Mouse (Mus musculus) neural tube, embryonic 12.5 days (tissue): Measurements from ENCODE around the gene Tmem45b. TPM values are rescaled to one million over a fixed set of nuclear protein-coding genes. Genes with fewer than 3 reads are reported as not detected.
"Not testable (repeated sequence)": the region's sequence is repeated elsewhere in the genome, so short reads cannot be mapped to it uniquely, and the experiment has no call there.

Source experiments
- ATAC-seq: fragments of 200-750 bp; cut with Nextera tagmentation; 2 replicates; pipeline ENCODE4 v1.8.0; 2017; ENCODE audit warnings: low read depth, mild to moderate bottlenecking, moderate TSS enrichment, moderate library complexity; ENCODE audit not compliant: low FRiP score
- H3K27ac ChIP-seq: fragments of 300-500 bp; sonication (generic); 2 replicates; pipeline ENCODE4 v1.5.1; 2016
- H3K27me3 ChIP-seq: fragments of 300-500 bp; sonication (generic); replicated peaks from 2 replicates; pipeline ENCODE4 v1.6.1; 2016; ENCODE audit warnings: mild to moderate bottlenecking
- H3K36me3 ChIP-seq: fragments of 300-500 bp; sonication (generic); 2 replicates; pipeline ENCODE4 v1.6.1; 2016; ENCODE audit warnings: mild to moderate bottlenecking
- H3K4me1 ChIP-seq: fragments of 300-500 bp; sonication (generic); 2 replicates; pipeline ENCODE4 v1.6.1; 2016
- H3K4me2 ChIP-seq: fragments of 300-500 bp; sonication (generic); replicated peaks from 2 replicates; pipeline ENCODE4 v1.6.1; 2016; ENCODE audit warnings: mild to moderate bottlenecking
- H3K4me3 ChIP-seq: fragments of 300-500 bp; sonication (generic); 2 replicates; pipeline ENCODE4 v1.5.1; 2016
- H3K9ac ChIP-seq: fragments of 300-500 bp; sonication (generic); 2 replicates; pipeline ENCODE4 v1.6.1; 2016; ENCODE audit warnings: mild to moderate bottlenecking
- H3K9me3 ChIP-seq: fragments of 300-500 bp; sonication (generic); 2 replicates; pipeline ENCODE4 v1.6.1; 2016; ENCODE audit warnings: mild to moderate bottlenecking
- WGBS: fragments of 180-500 bp; shearing (Covaris S2); methylation state at CpG from one replicate; pipeline ENCODE4 v1.1.7; 2016; 5-methylcytosine and 5-hydroxymethylcytosine counted together
- polyA plus RNA-seq: library from polyadenylated mRNA; unstranded; fragments of >200 nt; fragmentation: Nextera tagmentation; extraction: Ambion mirVana; gene quantifications from 2 replicates; pipeline ENCODE4 v1.2.1, GENCODE M21; 2016

Tmem45b gene
- not detected in 2 replicates for polyA plus RNA-seq

GRCm38 (mm10) chr9:31463692-31464474 lies at the start of gene Tmem45b:
Gene Tmem45b (minus strand): TSS chr9:31464462.
- H3K4me2 ChIP-seq = peak within 1 kb of the TSS; percentile 41
- peaks cover 7% of the 10 kb centered on the region; the same call in 1 of the 2 replicates for H3K4me1 ChIP-seq
- H3K9ac ChIP-seq = no peak within 1 kb of the TSS
- H3K9me3 ChIP-seq = 0 out of 2 replicates have a peak, but pooled peaks cover under 1% of the 10 kb centered on the region
- H3K27me3 ChIP-seq = peaks cover 32% of the 10 kb centered on the region
- ATAC-seq = no peak
- 8% methylated on average over 33 of the region's 33 CpGs for WGBS
- no peak within 1 kb of the TSS for H3K4me3 ChIP-seq
- no peak within 1 kb of the TSS for H3K27ac ChIP-seq
- no peaks in the 10 kb centered on the region for H3K36me3 ChIP-seq

- H3K9ac ChIP-seq = no peak overlapping the region
- no peak for ATAC-seq
- no peaks in the 10 kb centered on the region for H3K4me1 ChIP-seq
- H3K9me3 ChIP-seq = no peaks in the 10 kb centered on the region
- H3K27ac ChIP-seq = no peak overlapping the region
- no peaks in the 10 kb centered on the region for H3K36me3 ChIP-seq
- H3K4me3 ChIP-seq = no peak overlapping the region
- no peak overlapping the region for H3K4me2 ChIP-seq
- no peaks in the 10 kb centered on the region for H3K27me3 ChIP-seq
- 70% methylated on average over 3 of the region's 3 CpGs for WGBS
These were observed 43.9 kb upstream of the Tmem45b start for GRCm38 (mm10) chr9:31508189-31508588.

GRCm38 (mm10) chr9:31501221-31501620 lies 37.0 kb upstream of the Tmem45b start:
- H3K9me3 ChIP-seq, H3K4me2 ChIP-seq, ATAC-seq, H3K27ac ChIP-seq, H3K36me3 ChIP-seq, H3K9ac ChIP-seq, H3K4me3 ChIP-seq, H3K27me3 ChIP-seq, H3K4me1 ChIP-seq: not testable (repeated sequence)
- 89% methylated on average over 1 of the region's 1 CpGs for WGBS

DNA sequence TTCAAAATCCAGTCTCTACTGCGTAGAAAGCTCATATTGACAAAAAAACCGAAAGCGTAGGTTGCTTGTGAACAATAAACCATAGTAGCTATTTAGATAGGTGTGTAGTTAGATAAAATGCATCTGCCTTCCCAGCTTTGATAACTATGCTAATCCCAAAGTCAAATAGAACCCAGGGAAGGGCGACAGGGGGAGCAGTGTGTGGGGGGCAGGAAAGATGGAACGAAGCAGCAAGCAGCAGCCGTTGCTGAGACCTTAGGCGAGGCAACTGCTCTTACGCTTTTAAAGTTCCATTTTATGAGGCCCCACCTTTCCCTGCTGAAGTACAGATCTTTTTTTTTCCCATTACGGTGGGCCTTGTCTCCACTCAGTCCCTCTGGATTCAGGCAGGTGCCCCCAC lies 1.1 kb downstream of the Tmem45b start:
- H3K36me3 ChIP-seq = no peaks in the 10 kb centered on the region
- no peak overlapping the region for H3K4me3 ChIP-seq
- no peak overlapping the region for H3K27ac ChIP-seq
- peaks cover 7% of the 10 kb centered on the region; the same call in 1 of the 2 replicates for H3K4me1 ChIP-seq
- H3K9me3 ChIP-seq = no peaks in the 10 kb centered on the region
- H3K9ac ChIP-seq = no peak overlapping the region
- H3K27me3 ChIP-seq = peaks cover 32% of the 10 kb centered on the region
- ATAC-seq = no peak
- no peak overlapping the region for H3K4me2 ChIP-seq
- WGBS = 44% methylated on average over 9 of the region's 9 CpGs

DNA sequence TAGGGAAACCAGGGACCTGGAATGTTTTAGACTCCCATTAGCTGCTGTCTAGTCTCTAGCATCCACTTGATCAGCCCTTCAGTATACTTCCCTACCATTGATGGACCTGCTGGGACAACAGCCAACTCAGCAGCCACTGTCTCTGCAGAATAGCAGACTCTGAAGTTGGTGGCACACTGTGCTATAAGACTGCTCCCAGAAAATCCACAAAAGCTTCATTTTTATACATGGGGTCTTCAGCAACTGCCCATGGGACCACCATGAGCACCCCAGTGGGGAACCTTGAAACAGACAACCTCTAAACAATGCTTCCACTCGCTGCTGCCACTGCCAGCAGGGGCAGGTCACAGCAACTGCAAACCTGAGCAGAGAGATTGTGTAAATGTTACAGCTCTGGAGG lies 9.9 kb downstream of the Tmem45b start:
- Histone ChIP-seq H3K36me3 (no peaks in the 10 kb centered on the region), H3K27me3 (no peaks in the 10 kb centered on the region), H3K27ac (no peak overlapping the region), H3K9me3 (no peaks in the 10 kb centered on the region), H3K4me1 (no peaks in the 10 kb centered on the region), H3K9ac (no peak overlapping the region), H3K4me2 (no peak overlapping the region), H3K4me3 (no peak overlapping the region)
- ATAC-seq = no peak
- 52% methylated on average over 1 of the region's 1 CpGs for WGBS

- no peaks in the 10 kb centered on the region for H3K36me3 ChIP-seq
- H3K9ac ChIP-seq = no peak overlapping the region
- no peak for ATAC-seq
- no peak overlapping the region for H3K4me2 ChIP-seq
- 50% methylated on average over 10 of the region's 10 CpGs for WGBS
- no peaks in the 10 kb centered on the region for H3K4me1 ChIP-seq
- H3K9me3 ChIP-seq = no peaks in the 10 kb centered on the region
- H3K27ac ChIP-seq = no peak overlapping the region
- no peaks in the 10 kb centered on the region for H3K27me3 ChIP-seq
- H3K4me3 ChIP-seq = no peak overlapping the region
These were observed 12.1 kb downstream of the Tmem45b start for GRCm38 (mm10) chr9:31452166-31452565.

- 91% methylated on average over 7 of the region's 7 CpGs for WGBS
These were observed 15.0 kb downstream of the Tmem45b start for GRCm38 (mm10) chr9:31449145-31449772.

DNA sequence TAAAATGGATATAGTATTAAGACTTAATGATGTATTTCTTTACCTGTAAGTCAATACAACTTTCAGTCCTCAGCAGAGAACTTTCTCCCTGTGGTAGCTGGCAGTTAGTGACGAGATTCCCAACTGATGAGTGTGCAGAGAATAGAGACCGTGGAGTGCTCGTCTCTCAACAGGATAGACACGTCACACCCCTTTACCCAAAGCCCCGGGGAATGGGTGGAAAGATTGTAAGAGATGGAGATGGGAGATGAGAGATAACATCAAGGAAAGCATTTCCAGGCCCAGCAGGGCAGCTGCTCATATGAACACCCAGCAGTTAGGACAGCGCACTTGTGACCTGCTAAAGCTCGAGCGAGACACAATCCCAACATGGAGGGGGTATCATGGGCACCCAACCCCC lies 20.0 kb downstream of the Tmem45b start:
- Histone ChIP-seq H3K9ac (no peak overlapping the region), H3K27ac (no peak overlapping the region), H3K4me1 (no peaks in the 10 kb centered on the region), H3K4me3 (no peak overlapping the region), H3K27me3 (no peaks in the 10 kb centered on the region), H3K9me3 (no peaks in the 10 kb centered on the region), H3K4me2 (no peak overlapping the region), H3K36me3 (no peaks in the 10 kb centered on the region)
- WGBS = 85% methylated on average over 8 of the region's 8 CpGs
- no peak for ATAC-seq

More at GRCm38 (mm10) chr9:31449145-31449772, 15.0 kb downstream of the Tmem45b start:
- no peak overlapping the region for H3K4me3 ChIP-seq
- no peaks in the 10 kb centered on the region for H3K4me1 ChIP-seq
- no peak overlapping the region for H3K27ac ChIP-seq
- H3K9ac ChIP-seq = no peak overlapping the region
- no peaks in the 10 kb centered on the region for H3K9me3 ChIP-seq
- no peaks in the 10 kb centered on the region for H3K27me3 ChIP-seq
- H3K36me3 ChIP-seq = no peaks in the 10 kb centered on the region
- ATAC-seq = no peak
- no peak overlapping the region for H3K4me2 ChIP-seq

DNA sequence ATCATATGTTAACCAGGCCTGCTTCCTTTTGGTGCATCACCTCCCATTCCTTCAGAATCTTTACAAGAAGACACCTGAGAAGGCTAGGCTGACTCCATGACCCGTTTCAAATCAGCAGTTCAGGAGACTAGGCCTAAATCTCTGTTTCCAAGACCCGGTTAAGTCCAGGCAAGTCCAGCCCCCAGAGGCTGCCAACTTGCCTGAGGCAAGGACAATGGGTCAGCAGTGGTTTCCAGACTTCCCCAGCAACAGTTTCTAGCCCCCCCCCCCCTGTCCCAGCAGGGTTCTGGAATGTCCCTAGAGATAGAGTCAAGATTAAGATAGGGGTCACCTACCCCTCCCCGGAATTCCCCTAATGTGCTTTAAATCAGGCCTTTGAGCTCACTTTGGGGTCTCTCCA lies 22.8 kb downstream of the Tmem45b start:
- H3K27me3 ChIP-seq = no peaks in the 10 kb centered on the region
- H3K27ac ChIP-seq = no peak overlapping the region
- H3K9me3 ChIP-seq = no peaks in the 10 kb centered on the region
- no peak for ATAC-seq
- no peak overlapping the region for H3K4me2 ChIP-seq
- H3K4me1 ChIP-seq = no peaks in the 10 kb centered on the region
- H3K9ac ChIP-seq = no peak overlapping the region
- 93% methylated on average over 3 of the region's 3 CpGs for WGBS
- H3K4me3 ChIP-seq = no peak overlapping the region
- no peaks in the 10 kb centered on the region for H3K36me3 ChIP-seq

DNA sequence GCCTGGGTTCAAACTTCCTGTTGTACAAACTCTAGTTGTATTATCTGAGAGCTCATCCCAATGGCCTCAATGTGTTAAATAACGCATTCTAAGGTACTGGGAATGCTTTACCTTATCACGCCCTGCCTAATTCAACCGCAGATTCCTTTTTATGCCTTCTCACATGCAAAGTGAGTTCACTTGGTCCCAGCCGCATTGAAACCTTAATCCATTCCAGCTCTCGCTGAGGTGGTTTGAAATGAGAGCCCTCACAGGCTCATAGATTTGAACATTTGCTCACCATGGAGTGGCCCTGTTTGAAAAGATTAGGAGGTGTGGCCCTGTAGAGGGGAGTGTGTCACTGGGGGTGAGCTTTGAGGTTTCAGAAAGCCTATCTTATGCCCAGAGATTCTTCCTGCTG lies 23.9 kb downstream of the Tmem45b start:
- no peaks in the 10 kb centered on the region for H3K27me3 ChIP-seq
- H3K9me3 ChIP-seq = no peaks in the 10 kb centered on the region
- H3K4me1 ChIP-seq = no peaks in the 10 kb centered on the region
- H3K36me3 ChIP-seq = no peaks in the 10 kb centered on the region
- no peak overlapping the region for H3K9ac ChIP-seq
- H3K27ac ChIP-seq = no peak overlapping the region
- no peak overlapping the region for H3K4me2 ChIP-seq
- H3K4me3 ChIP-seq = no peak overlapping the region
- no peak for ATAC-seq
- 88% methylated on average over 5 of the region's 5 CpGs for WGBS

DNA sequence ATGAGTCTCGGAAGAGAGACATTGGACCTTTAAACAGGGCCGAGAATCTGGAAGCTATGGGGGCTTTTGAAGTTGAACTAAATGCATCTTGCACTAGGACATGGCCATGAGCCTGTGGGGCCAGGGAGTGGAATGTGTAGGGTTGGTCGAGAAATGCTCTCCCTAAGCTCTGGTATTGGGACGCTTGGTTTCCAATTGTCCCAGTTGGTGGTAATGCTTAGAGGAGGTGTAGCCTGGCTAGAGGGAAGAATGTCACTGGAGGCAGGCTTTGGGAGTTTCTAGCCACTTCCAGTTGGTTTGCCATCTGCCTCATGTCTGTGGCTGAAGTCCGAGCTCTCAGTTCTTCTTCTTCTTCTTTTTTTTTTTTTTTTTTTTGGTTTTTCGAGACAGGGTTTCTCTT lies 24.9 kb downstream of the Tmem45b start:
- Histone ChIP-seq H3K4me2 (no peak overlapping the region), H3K4me3 (no peak overlapping the region)

DNA sequence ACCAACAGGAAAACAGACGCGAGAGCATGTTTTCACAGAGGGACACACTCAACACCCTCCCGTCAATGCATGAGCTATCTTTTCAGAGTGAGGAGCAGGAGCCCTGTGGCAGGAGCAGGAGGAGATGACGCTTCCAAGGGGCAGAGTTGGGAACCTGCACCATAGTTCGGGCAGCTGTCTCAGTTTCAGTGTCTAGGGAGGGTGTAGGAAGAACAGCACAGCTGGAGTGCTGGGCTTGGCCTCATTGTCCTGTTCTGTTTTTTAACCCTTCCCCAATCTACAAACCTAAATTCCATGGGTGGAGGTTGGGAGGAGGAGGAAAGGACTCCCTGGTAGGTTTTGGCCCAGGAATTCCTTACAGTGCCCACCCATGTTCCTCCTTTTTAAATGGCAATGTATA lies 25.4 kb downstream of the Tmem45b start:
- no peaks in the 10 kb centered on the region for H3K4me1 ChIP-seq
- no peak overlapping the region for H3K27ac ChIP-seq
- 64% methylated on average over 5 of the region's 5 CpGs for WGBS
- ATAC-seq = no peak
- H3K27me3 ChIP-seq = no peaks in the 10 kb centered on the region
- H3K9me3 ChIP-seq = no peaks in the 10 kb centered on the region
- H3K9ac ChIP-seq = no peak overlapping the region
- no peak overlapping the region for H3K4me2 ChIP-seq
- no peak overlapping the region for H3K4me3 ChIP-seq
- no peaks in the 10 kb centered on the region for H3K36me3 ChIP-seq

More for the DNA sequence above, 24.9 kb downstream of the Tmem45b start:
- H3K9ac ChIP-seq = no peak overlapping the region
- no peaks in the 10 kb centered on the region for H3K27me3 ChIP-seq
- no peak overlapping the region for H3K27ac ChIP-seq
- no peaks in the 10 kb centered on the region for H3K36me3 ChIP-seq
- H3K9me3 ChIP-seq = no peaks in the 10 kb centered on the region
- no peaks in the 10 kb centered on the region for H3K4me1 ChIP-seq
- no peak for ATAC-seq
- 89% methylated on average over 5 of the region's 6 CpGs for WGBS
